Mouse (Mus musculus) neural tube, embryonic 11.5 days (tissue): ENCODE data around the gene Phox2a. TPM values are rescaled to one million over a fixed set of nuclear protein-coding genes. Genes with fewer than 3 reads are reported as not detected.

ENCODE experiments used
- ATAC-seq: fragments of 200-750 bp; cut with Nextera tagmentation; 2 replicates; pipeline ENCODE4 v1.8.0; 2017; ENCODE audit warnings: moderate number of reproducible peaks, mild to moderate bottlenecking, moderate TSS enrichment, moderate library complexity; ENCODE audit not compliant: insufficient read depth, low FRiP score, low TSS enrichment
- DNase-seq: peaks from one replicate; pipeline ENCODE4 v3.0.0-alpha.2; 2015; ENCODE audit warnings: low spot score
- H3K27ac ChIP-seq: fragments of 300-500 bp; sonication (generic); 2 replicates; pipeline ENCODE4 v1.5.1; 2014; ENCODE audit warnings: low read depth, mild to moderate bottlenecking, low read length
- H3K27me3 ChIP-seq: fragments of 300-500 bp; sonication (generic); 2 replicates; pipeline ENCODE4 v1.6.1; 2014; ENCODE audit warnings: mild to moderate bottlenecking, low read length, mixed read lengths; ENCODE audit not compliant: control insufficient read depth, insufficient read depth
- H3K36me3 ChIP-seq: fragments of 300-500 bp; sonication (generic); 2 replicates; pipeline ENCODE4 v1.6.1; 2014; ENCODE audit warnings: mild to moderate bottlenecking, low read length, moderate library complexity, mixed read lengths; ENCODE audit not compliant: control insufficient read depth, insufficient read depth
- H3K4me1 ChIP-seq: fragments of 300-500 bp; sonication (generic); 2 replicates; pipeline ENCODE4 v1.6.1; 2014; ENCODE audit warnings: low read length, mixed read lengths; ENCODE audit not compliant: control insufficient read depth, insufficient read depth
- H3K4me2 ChIP-seq: fragments of 300-500 bp; sonication (generic); 2 replicates; pipeline ENCODE4 v1.6.1; 2014; ENCODE audit warnings: low read depth, mild to moderate bottlenecking, moderate library complexity
- H3K4me3 ChIP-seq: fragments of 300-500 bp; sonication (generic); 2 replicates; pipeline ENCODE4 v1.5.1; 2014; ENCODE audit warnings: low read depth, low read length
- H3K9ac ChIP-seq: fragments of 300-500 bp; sonication (generic); 2 replicates; pipeline ENCODE4 v1.6.1; 2014; ENCODE audit warnings: mild to moderate bottlenecking, low read length
- H3K9me3 ChIP-seq: fragments of 300-500 bp; sonication (generic); 2 replicates; pipeline ENCODE4 v1.6.1; 2016; ENCODE audit warnings: low read length; ENCODE audit not compliant: control insufficient read depth
- WGBS: fragments of 180-500 bp; shearing (Covaris S2); extraction: QIAGEN DNeasy Blood & Tissue Kit; methylation state at CpG from one replicate; pipeline ENCODE4 v1.1.7; 2014; 5-methylcytosine and 5-hydroxymethylcytosine counted together
- polyA plus RNA-seq: library from polyadenylated mRNA; unstranded; fragments of >200 nt; fragmentation: Nextera tagmentation; extraction: Ambion mirVana; gene quantifications from 2 replicates; pipeline ENCODE4 v1.2.1, GENCODE M21; 2014

Gene Phox2a
- polyA plus RNA-seq, 1 experiment from 2014 or later = 1.9 TPM

- Histone ChIP-seq H3K9me3 (no peaks in the 10 kb centered on the region), H3K27me3 (peaks cover 38% of the 10 kb centered on the region), H3K4me1 (peaks cover 12% of the 10 kb centered on the region), H3K36me3 (peaks cover 16% of the 10 kb centered on the region), H3K4me2 (no peak overlapping the region), H3K27ac (no peak overlapping the region), H3K9ac (no peak overlapping the region), H3K4me3 (no peak overlapping the region)
- DNase-seq = no peak
- WGBS = 88% methylated on average over 18 of the region's 18 CpGs
- ATAC-seq = no peak
Observed at GRCm38 (mm10) chr7:101823758-101824630, 5.9 kb downstream of the Phox2a start.

GRCm38 (mm10) chr7:101830373-101830772 is 12.3 kb downstream of the Phox2a start:
- no peaks in the 10 kb centered on the region for H3K27me3 ChIP-seq
- 97% methylated on average over 3 of the region's 3 CpGs for WGBS
- no peak overlapping the region for H3K9ac ChIP-seq
- DNase-seq (no peak), ATAC-seq (no peak)
- no peak overlapping the region for H3K4me3 ChIP-seq
- H3K4me1 ChIP-seq = peaks cover 6% of the 10 kb centered on the region; the same call in 1 of the 2 replicates
- no peak overlapping the region for H3K27ac ChIP-seq
- no peaks in the 10 kb centered on the region for H3K9me3 ChIP-seq
- no peak overlapping the region for H3K4me2 ChIP-seq
- peaks cover 37% of the 10 kb centered on the region for H3K36me3 ChIP-seq

GRCm38 (mm10) chr7:101831437-101831836 is 13.3 kb downstream of the Phox2a start:
- H3K36me3 ChIP-seq = peaks cover 33% of the 10 kb centered on the region
- DNase-seq (no peak), ATAC-seq (no peak)
- H3K27ac ChIP-seq = no peak overlapping the region
- no peak overlapping the region for H3K4me2 ChIP-seq
- H3K27me3 ChIP-seq = no peaks in the 10 kb centered on the region
- H3K4me1 ChIP-seq = peaks cover 10% of the 10 kb centered on the region; the same call in 1 of the 2 replicates
- 96% methylated on average over 8 of the region's 8 CpGs for WGBS
- no peak overlapping the region for H3K9ac ChIP-seq
- no peaks in the 10 kb centered on the region for H3K9me3 ChIP-seq
- H3K4me3 ChIP-seq = no peak overlapping the region

GRCm38 (mm10) chr7:101832372-101832771 is 14.3 kb downstream of the Phox2a start:
- Histone ChIP-seq H3K9me3 (no peaks in the 10 kb centered on the region), H3K4me2 (no peak overlapping the region), H3K36me3 (peaks cover 30% of the 10 kb centered on the region), H3K27me3 (no peaks in the 10 kb centered on the region), H3K4me3 (no peak overlapping the region), H3K9ac (no peak overlapping the region), H3K27ac (no peak overlapping the region), H3K4me1 (peaks cover 10% of the 10 kb centered on the region; the same call in 1 of the 2 replicates)
- ATAC-seq (no peak), DNase-seq (no peak)
- WGBS = 92% methylated on average over 4 of the region's 4 CpGs

GRCm38 (mm10) chr7:101833352-101833751 is 15.2 kb downstream of the Phox2a start:
- no peak overlapping the region for H3K4me2 ChIP-seq
- DNase-seq (no peak), ATAC-seq (no peak)
- peaks cover 28% of the 10 kb centered on the region for H3K36me3 ChIP-seq
- H3K9me3 ChIP-seq = no peaks in the 10 kb centered on the region
- peaks cover 10% of the 10 kb centered on the region; the same call in 1 of the 2 replicates for H3K4me1 ChIP-seq
- 78% methylated on average over 5 of the region's 5 CpGs for WGBS
- H3K27ac ChIP-seq = no peak overlapping the region
- no peaks in the 10 kb centered on the region for H3K27me3 ChIP-seq
- no peak overlapping the region for H3K9ac ChIP-seq
- no peak overlapping the region for H3K4me3 ChIP-seq

- Histone ChIP-seq H3K27ac (no peak overlapping the region), H3K4me2 (peak overlapping the region; percentile 1; the same call in 1 of the 2 replicates), H3K36me3 (peaks cover 25% of the 10 kb centered on the region), H3K4me3 (no peak overlapping the region), H3K9me3 (no peaks in the 10 kb centered on the region), H3K27me3 (no peaks in the 10 kb centered on the region), H3K9ac (no peak overlapping the region), H3K4me1 (peaks cover 10% of the 10 kb centered on the region; the same call in 1 of the 2 replicates)
- no peak for DNase-seq
- ATAC-seq = no peak
- WGBS = 61% methylated on average over 3 of the region's 3 CpGs
Observed at GRCm38 (mm10) chr7:101833916-101834584, 15.9 kb downstream of the Phox2a start.

GRCm38 (mm10) chr7:101834903-101835302 is 16.8 kb downstream of the Phox2a start:
- Histone ChIP-seq H3K36me3 (peaks cover 22% of the 10 kb centered on the region), H3K4me3 (no peak overlapping the region), H3K27me3 (no peaks in the 10 kb centered on the region), H3K4me1 (peaks cover 10% of the 10 kb centered on the region; the same call in 1 of the 2 replicates), H3K27ac (no peak overlapping the region), H3K9me3 (no peaks in the 10 kb centered on the region), H3K9ac (no peak overlapping the region), H3K4me2 (peak overlapping the region; percentile 1; the same call in 1 of the 2 replicates)
- no peak for DNase-seq
- ATAC-seq = no peak
- WGBS = 76% methylated on average over 3 of the region's 3 CpGs

- ATAC-seq (no peak), DNase-seq (no peak)
- 47% methylated on average over 5 of the region's 5 CpGs for WGBS
- Histone ChIP-seq H3K4me3 (peak overlapping the region; percentile 87), H3K9ac (peak overlapping the region; percentile 95), H3K27me3 (no peaks in the 10 kb centered on the region), H3K4me1 (peaks cover 10% of the 10 kb centered on the region; the same call in 1 of the 2 replicates), H3K9me3 (no peaks in the 10 kb centered on the region), H3K36me3 (peaks cover 22% of the 10 kb centered on the region), H3K27ac (no peak overlapping the region), H3K4me2 (peak overlapping the region; percentile 93)
Observed at GRCm38 (mm10) chr7:101835457-101836109, 17.5 kb downstream of the Phox2a start.
